Mouse (Mus musculus) mature B cell (primary cell): ENCODE results near the gene Tmem199.

Experiments used
- in situ Hi-C: fragments of 300-500 bp; cut with MboI; formaldehyde crosslinking; loops from 2 replicates; pipeline ENCODE4 v1.14.3; 2019

The Tmem199 gene

GRCm38 (mm10) chr11:78524838-78525237 lies 12.9 kb upstream of the Tmem199 start:
- in situ Hi-C loops = no loop called here

DNA sequence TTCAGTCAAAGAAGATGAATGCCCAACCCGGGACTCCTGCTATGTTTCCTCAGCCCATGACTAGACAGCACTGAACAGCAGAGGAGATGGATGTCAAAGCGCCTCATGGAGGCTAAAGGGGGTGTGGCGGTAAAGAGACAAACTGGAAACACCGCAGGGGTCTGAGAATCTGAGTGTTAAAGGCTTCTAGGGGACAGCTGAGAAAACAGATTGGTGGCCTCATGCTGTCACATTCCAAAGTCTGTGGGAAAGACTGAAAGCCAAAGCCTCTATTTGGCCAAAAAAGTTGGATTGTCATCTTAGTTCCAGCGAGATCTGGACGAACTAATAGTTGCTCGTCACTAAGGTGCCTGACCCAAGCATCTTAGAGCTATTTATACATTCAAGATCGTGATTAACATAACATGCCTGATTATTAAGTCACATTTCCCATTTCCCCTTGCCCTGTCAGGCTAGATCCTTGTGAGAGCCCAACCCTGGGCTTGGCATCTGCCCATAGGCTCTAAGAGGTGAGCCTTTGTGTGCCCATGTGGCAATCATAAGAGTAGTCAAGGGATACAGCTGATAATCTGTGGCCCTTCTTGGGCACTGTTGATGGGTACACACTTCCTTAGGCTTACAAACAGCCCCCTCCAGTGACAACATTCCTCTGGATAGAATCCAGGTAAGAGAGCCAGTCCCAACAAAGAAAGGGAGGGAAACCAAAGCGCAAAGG lies 11.4 kb upstream of the Tmem199 start:
- in situ Hi-C loops = no loop called here

DNA sequence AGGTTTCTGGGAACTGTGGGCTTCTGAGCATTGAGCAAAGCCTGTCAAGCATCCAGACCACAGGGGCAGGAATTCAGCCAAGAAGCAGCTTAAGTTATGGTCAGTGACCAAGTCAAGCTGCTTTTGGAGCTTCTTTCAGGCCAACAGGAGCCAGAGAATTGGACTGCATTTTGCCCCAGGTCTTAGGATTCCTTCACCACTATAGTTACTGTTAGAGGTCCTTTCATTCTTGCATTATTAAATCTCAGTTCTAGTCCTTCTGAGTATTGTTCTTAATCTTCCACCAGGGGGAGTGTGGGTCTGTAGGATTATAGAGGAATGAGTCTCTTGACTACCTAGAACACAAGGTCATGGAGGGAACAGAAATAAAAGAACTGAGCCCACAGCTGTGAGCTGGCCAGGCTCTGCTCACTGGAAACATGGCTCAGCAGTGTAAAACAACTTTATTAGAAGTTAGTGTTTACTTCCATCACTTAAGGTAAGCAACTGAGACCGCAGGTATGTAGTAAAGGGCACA lies 10.6 kb upstream of the Tmem199 start:
- in situ Hi-C loops = no loop called here

DNA sequence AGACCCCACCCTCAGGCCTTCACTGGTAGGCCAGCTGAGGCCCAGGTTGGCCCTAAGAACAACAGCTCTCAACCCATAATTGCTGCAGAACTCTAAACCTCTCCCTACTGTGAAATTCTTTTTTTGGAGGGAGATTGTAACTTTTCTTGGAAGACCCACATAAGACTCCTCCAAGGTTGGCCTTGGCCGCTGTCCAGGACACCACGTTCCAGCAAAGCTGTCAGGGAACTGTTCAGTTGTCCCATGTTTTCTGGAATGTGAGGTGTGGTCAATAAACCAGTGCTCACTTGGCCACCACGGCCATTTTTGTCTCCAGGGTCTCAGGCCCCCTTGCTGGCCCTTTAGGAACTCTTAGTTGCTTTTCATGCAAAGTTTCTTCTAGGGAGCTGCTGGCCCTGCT lies 9.9 kb upstream of the Tmem199 start:
- in situ Hi-C loops = no loop called here

DNA sequence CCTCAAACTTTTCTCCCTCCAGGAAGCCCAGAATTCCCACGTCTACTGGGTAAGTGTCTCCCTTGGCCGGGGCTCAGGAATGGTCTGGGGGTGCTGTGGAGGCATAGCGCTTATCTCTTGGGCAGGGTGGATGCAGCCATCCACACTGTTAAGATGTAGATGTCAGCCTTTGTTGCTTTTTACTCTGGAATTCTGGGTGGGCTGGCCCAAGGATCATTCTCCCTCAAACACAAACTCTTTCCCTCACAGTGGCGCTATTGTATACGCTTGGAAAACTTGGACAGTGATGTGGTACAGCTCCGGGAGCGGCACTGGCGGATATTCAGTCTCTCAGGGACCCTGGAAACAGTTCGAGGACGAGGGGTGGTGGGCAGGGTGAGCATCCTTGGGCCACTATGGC lies 7.0 kb upstream of the Tmem199 start:
- in situ Hi-C loops = no loop called here

DNA sequence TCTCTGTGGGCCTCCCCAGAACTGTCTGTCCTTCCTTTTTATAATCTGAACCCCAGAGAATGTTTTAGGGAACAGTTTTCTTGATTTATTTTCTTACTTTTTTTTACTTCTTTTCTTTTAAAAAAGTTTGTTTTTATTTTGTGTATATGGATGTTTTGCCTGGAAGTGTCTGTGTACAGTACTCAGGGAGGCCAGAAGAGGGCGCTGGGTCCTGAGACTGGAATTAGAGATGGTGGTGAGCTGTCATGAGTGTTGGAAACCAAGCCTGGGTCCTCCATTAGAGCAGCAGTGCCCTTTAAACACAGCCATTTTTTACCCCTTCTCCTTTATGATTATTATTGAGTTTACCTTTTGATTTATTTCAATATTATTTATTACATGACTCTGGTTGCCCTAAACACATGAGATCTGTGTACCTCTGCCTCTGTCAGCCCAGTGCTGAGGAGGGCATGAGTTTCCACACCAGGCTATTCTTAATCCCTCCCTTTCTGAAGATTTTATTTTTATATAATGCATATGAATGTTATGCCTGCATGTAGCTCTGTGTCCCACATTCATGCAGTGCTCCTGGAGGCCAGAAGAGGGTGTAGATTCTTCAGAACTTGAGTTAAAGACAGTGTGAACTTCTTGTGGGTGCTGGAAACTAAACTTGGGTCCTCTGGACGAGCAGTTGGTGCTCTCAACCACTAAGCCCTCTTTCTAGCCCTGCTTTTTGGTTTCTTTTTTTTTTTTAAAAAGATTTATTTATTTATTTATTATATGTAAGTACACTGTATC lies 3.8 kb upstream of the Tmem199 start:
- in situ Hi-C loops = no loop called here

DNA sequence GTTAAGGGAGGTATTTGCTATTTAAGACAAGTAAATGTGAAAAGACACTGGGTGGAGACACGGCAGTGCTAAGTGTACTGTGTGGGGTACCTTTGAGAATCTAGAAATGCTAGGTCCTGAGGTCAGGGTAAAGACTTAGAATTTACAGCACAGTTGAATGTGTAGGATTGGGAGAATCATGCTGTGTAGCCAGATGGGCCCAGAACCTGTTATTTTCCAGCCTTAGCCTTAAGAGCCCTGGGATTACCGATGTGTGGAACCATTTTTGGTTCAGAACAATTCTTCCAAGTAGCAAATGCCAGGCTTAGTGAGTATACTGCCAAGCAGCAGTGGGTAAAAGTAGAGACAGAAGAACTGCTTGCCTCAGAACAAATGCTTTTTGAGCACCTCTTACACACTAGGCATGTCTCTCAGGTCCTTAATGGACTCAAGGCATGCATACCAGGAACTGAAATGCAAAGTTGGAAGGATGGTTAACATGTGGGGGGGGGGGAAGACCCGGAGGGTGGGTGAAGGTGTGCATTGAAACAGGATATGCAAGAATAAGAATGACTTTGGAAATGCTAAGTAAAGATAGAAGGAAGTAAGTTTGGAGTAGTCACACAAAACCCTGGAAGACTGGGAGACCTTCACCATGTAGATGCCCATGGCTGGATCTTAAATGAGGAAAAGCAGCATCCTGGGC lies 1.3 kb upstream of the Tmem199 start:
- in situ Hi-C loops = no loop called here

GRCm38 (mm10) chr11:78509148-78509547 lies 2.8 kb downstream of the Tmem199 start:
- in situ Hi-C loops = no loop called here

- in situ Hi-C loops = no loop called here
These were observed 6.5 kb downstream of the Tmem199 start for GRCm38 (mm10) chr11:78505430-78505829.

GRCm38 (mm10) chr11:78502909-78503650 lies 8.9 kb downstream of the Tmem199 start, which contains the start of gene Sebox:
Gene Sebox, plus strand, starts transcription at chr11:78503447.
- in situ Hi-C loops = no loop called here

- in situ Hi-C loops = no loop called here
These were observed 10.4 kb downstream of the Tmem199 start for GRCm38 (mm10) chr11:78501529-78501928.

GRCm38 (mm10) chr11:78500623-78501202 lies 11.3 kb downstream of the Tmem199 start:
- in situ Hi-C loops = no loop called here

DNA sequence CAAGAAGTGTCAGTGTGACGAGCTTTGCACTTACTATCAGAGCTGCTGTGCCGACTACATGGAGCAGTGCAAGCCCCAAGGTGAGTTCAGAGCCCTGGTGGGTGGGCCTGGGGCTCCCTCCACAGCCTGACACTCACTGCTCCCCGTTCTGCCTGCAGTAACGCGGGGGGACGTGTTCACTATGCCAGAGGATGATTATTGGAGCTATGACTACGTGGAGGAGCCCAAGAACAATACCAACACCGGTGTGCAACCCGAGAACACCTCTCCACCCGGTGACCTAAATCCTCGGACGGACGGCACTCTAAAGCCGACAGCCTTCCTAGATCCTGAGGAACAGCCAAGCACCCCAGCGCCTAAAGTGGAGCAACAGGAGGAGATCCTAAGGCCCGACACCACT lies 12.4 kb downstream of the Tmem199 start:
- in situ Hi-C loops = no loop called here

DNA sequence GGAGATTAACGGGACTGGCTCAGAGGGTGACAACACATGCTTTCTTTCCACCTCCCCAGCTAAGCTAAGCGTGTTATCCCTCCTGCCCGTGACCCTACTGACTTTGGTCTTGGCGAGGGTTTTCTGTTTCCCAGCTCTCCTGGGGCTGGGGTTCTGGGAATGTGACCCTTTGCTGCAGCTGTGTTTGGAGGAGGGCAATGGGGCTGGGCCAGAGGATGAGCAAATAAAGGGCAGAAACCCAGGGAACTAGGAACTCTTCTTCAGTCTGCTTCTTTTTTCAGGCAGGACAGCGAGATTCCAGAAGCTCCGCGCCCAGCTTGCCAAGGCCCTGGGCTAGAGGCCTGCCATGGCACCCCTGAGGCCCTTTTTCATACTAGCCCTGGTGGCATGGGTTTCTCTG lies 13.0 kb downstream of the Tmem199 start, which contains the start of gene Vtn:
Gene Vtn (plus strand): TSS at position 88 of the 400 bp plus-strand sequence.
- in situ Hi-C loops = no loop called here

GRCm38 (mm10) chr11:78497544-78498522 lies 14.1 kb downstream of the Tmem199 start, which contains the start of gene Sarm1:
Gene Sarm1, minus strand, starts transcription at chr11:78497754.
- in situ Hi-C loops = no loop called here

- in situ Hi-C loops = no loop called here
These were observed 14.9 kb downstream of the Tmem199 start for GRCm38 (mm10) chr11:78497071-78497541.

DNA sequence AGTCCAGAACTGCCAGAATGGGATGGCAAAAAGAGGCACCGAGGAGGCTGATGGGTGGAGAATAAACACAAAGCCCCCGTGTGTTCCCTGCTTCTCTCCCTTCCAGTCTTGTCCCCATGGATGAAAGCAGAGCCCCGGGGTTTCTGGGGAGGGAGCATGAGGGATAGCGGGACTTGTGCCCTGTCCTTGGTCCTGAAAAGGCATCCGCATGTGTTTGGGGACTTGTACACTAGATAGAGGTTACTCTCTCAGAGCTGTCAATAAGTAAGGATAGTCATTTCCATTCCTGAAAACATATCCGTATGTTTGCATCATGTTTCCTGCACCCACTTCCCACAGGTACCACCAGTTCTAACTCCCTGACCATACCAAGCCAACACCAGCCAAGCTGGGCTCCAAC lies 16.1 kb downstream of the Tmem199 start:
- in situ Hi-C loops = no loop called here

DNA sequence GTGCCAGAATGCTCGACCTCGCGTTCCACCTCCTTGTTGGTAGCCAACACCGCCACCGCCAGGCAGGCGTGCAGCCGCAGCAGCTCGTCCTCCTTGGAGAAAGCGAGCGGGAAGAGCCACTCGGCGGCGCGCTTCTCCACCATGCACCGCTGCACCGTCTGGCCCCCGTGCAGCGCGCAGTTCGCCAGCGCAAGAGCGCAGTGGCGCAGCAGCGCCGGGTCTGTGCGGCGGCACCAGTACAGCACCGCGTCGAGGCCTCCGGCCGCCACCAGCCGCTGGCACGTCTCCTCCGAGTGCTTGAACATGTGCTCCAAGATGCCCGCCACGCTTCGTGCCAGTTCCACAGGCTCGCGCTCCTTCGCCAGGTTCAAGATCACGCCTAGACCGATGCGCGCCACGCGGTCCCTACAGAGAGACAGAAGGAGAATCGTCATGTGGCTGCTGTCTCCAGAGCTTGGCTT lies 21.2 kb downstream of the Tmem199 start:
- in situ Hi-C loops = no loop called here

DNA sequence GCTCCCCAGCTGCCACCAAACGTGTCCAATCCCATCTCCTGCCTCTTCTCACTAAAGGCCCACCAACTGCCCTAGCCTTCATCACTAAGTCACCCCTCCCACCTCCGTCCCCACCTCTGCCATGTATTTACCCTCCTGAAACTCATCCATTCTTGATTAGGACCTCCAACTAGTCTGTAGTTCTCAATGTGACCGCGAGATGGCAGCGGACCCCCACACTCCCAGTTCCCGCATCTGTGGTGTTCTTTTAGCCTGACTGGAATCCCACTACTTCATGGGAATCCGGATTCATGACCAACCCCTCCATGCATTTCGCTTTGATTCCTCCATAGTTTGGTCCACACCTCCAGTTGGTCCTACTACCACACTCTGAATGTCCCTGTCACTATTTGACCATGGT lies 23.8 kb downstream of the Tmem199 start:
- in situ Hi-C loops = no loop called here

DNA sequence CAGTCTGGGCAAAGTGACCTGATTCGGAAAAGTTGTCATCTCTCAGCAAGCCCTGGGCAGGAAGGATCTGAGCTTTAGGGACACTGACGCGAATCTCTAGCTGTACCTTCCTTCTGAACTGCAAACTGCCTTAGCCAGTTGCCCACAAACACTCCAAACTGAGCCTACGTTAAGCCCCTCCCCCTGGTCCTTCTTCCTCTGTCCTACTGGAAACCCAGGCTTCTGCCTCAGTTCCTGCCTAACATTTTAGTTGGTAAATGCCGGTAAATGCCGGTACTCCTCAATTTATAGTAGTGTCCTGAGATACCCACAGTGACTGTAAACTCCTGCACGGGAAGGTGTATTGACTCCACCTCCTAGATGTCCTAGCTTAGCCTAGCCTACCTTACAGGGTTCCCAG lies 28.3 kb downstream of the Tmem199 start:
- in situ Hi-C loops = no loop called here
